Mouse (Mus musculus) spleen, adult 2 months (tissue): ENCODE measurements around the gene Rhoq.

Source experiments
- CTCF ChIP-seq: fragments of 200-500 bp; IDR thresholded peaks from 2 replicates; pipeline ENCODE4 v1.5.1; 2011; ENCODE audit warnings: mild to moderate bottlenecking, inconsistent platforms; ENCODE audit not compliant: insufficient read depth, insufficient read length, insufficient replicate concordance; ENCODE audit errors: extremely low read depth
- POLR2A ChIP-seq: fragments of 200-500 bp; IDR thresholded peaks from 2 replicates; pipeline ENCODE4 v1.6.1; 2011; ENCODE audit warnings: low read depth, low read length, inconsistent platforms

DNA sequence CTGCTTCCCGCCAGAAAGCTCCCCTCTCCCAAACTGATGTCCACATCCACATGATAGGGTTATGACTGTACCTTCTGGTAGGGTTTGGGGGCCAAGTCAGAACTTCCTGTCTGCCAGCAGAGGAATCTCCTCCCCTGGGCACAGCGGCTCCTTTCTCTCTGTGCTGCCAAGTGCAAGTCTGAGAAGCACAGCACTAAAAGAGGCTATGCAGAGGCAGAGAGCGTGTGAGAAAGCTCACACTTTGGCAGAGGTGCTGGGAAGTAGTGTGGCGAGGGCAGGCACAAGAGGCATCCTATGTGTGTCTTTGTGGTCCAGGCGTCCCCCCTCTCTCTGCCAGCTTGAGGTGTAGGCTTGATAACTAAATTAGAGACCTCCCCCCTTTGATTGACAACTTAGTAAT is 8.2 kb downstream of the Rhoq start:
- TF ChIP-seq CTCF (no peak), POLR2A (no peak)
